Mouse (Mus musculus): ENCODE results near the gene AU041133.
A peak's percentile ranks its signal among the peaks of the same experiment; 100 is the strongest.
"Not testable (repeated sequence)": the region's sequence is repeated elsewhere in the genome, so short reads cannot be mapped to it uniquely, and the experiment has no call there.

AU041133 gene

GRCm38 (mm10) chr10:82127850-82128401 is at the start of gene AU041133:
AU041133 (plus strand) TSS chr10:82128013.
- DNase-seq (ENCODE audit: low spot score): peak; percentile 78

- peak; percentile 25 for DNase-seq (ENCODE audit: low spot score)
Observed at GRCm38 (mm10) chr10:82082728-82083621, 44.8 kb upstream of the AU041133 start, which contains the start of gene BC024063. BC024063 (plus strand) TSS chr10:82083353.

- DNase-seq (ENCODE audit: low spot score): not testable (repeated sequence)
Observed at GRCm38 (mm10) chr10:82083622-82083971, 44.2 kb upstream of the AU041133 start.

GRCm38 (mm10) chr10:82117206-82117605 is 10.6 kb upstream of the AU041133 start:
- DNase-seq (ENCODE audit: low spot score): no peak

GRCm38 (mm10) chr10:82145282-82145681 is 17.5 kb downstream of the AU041133 start:
- DNase-seq (ENCODE audit: low spot score): no peak

GRCm38 (mm10) chr10:82147571-82147970 is 19.8 kb downstream of the AU041133 start:
- no peak for DNase-seq (ENCODE audit: low spot score)

GRCm38 (mm10) chr10:82167777-82168176 is 40.0 kb downstream of the AU041133 start:
- no peak for DNase-seq (ENCODE audit: low spot score)

- DNase-seq (ENCODE audit: low spot score): no peak
Observed at GRCm38 (mm10) chr10:82169776-82170175, 42.0 kb downstream of the AU041133 start.

- DNase-seq (ENCODE audit: low spot score): no peak
Observed at GRCm38 (mm10) chr10:82170808-82171207, 43.0 kb downstream of the AU041133 start.

- peak; percentile 74 for DNase-seq (ENCODE audit: low spot score)
Observed at GRCm38 (mm10) chr10:82178257-82179064, 50.6 kb downstream of the AU041133 start.
